8 mouse cellular contexts compared by ENCODE assay signal in the genomic region with DNA sequence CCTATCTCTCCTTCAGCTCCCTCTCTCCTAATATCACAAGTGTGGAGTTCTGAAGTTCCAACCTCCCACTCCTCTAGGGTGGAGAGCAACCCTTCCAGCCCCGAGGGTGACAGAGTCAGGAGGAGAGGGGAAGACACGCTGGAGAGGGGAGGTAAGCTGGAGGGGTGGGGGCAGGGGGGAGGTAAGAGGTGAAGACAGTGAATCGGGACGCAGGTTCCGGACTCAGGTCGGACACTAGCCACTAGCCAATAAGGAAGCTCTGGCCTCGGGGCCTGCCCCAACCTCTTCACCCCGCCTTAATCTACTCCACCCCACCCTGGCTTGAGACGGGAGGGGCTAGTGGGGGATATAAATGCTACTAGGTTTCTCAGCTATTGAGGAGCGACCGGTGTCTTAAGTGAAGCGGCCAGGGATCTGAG. TPM values are rescaled to one million over a fixed set of nuclear protein-coding genes. Genes with fewer than 3 reads are reported as not detected.
DNase-seq lines count a peak whose midpoint lies in the region; ATAC-seq lines count a peak whose summit lies in the region.

No protein-coding gene starts in this region.

- no peak overlapping the region for H3K27ac ChIP-seq in forebrain, embryonic 13.5 days
- no peak overlapping the region for H3K27ac ChIP-seq in limb, embryonic 12.5 days
- no peak overlapping the region; the same call in 1 of the 2 replicates for H3K27ac ChIP-seq in stomach, embryonic 14.5 days (ENCODE audit: low read length)

- H3K4me2 ChIP-seq in forebrain, embryonic 13.5 days: peak overlapping the region; percentile 88
- peak overlapping the region; percentile 95 for H3K4me2 ChIP-seq in limb, embryonic 12.5 days
- peak overlapping the region; percentile 87 for H3K4me2 ChIP-seq in stomach, embryonic 14.5 days (replicated peaks; ENCODE audit: low read depth, low read length)

- H3K9ac ChIP-seq in forebrain, embryonic 13.5 days: peak overlapping the region; percentile 59; the same call in 1 of the 2 replicates
- no peak overlapping the region for H3K9ac ChIP-seq in limb, embryonic 12.5 days (replicated peaks)
- 0 out of 2 replicates have a peak overlapping the region, but pooled peaks have one; percentile 4 for H3K9ac ChIP-seq in stomach, embryonic 14.5 days (replicated peaks; ENCODE audit: low read depth, low read length)

- no peak for ATAC-seq in megakaryocyte, adult 5-6 weeks (ENCODE audit: poor library complexity, severe bottlenecking)
- ATAC-seq in forebrain, embryonic 13.5 days: peak; percentile 22; the same call in 1 of the 2 replicates
- ATAC-seq in limb, embryonic 12.5 days (ENCODE audit: insufficient number of reproducible peaks, insufficient read depth, low FRiP score, low TSS enrichment, low read depth): 0 out of 2 replicates have a peak, but pooled peaks have one; percentile 40
- peak; percentile 15; the same call in 1 of the 2 replicates for ATAC-seq in stomach, embryonic 14.5 days (ENCODE audit: insufficient number of reproducible peaks, insufficient read depth, low FRiP score, low read depth)

- peaks cover 97% of the 10 kb centered on the region for H3K27me3 ChIP-seq in megakaryocyte, embryonic 14.5 days (replicated peaks)
- peaks cover 99% of the 10 kb centered on the region for H3K27me3 ChIP-seq in forebrain, embryonic 13.5 days
- H3K27me3 ChIP-seq in limb, embryonic 12.5 days: peaks cover 94% of the 10 kb centered on the region
- H3K27me3 ChIP-seq in stomach, embryonic 14.5 days (ENCODE audit: control insufficient read depth, insufficient read depth, low read length): peaks cover 48% of the 10 kb centered on the region

- peaks cover 33% of the 10 kb centered on the region for H3K4me1 ChIP-seq in megakaryocyte, embryonic 14.5 days
- peaks cover 47% of the 10 kb centered on the region for H3K4me1 ChIP-seq in forebrain, embryonic 13.5 days
- peaks cover 39% of the 10 kb centered on the region for H3K4me1 ChIP-seq in limb, embryonic 12.5 days (replicated peaks)
- H3K4me1 ChIP-seq in stomach, embryonic 14.5 days (ENCODE audit: control insufficient read depth, insufficient read depth, low read length): peaks cover 11% of the 10 kb centered on the region

- peak overlapping the region; percentile 75 for H3K4me3 ChIP-seq in megakaryocyte, embryonic 14.5 days (replicated peaks)
- H3K4me3 ChIP-seq in forebrain, embryonic 13.5 days: peak overlapping the region; percentile 47
- H3K4me3 ChIP-seq in limb, embryonic 12.5 days (replicated peaks): peak overlapping the region; percentile 51
- peak overlapping the region; percentile 39 for H3K4me3 ChIP-seq in stomach, embryonic 14.5 days (ENCODE audit: low read depth, low read length)

- no peaks in the 10 kb centered on the region for H3K36me3 ChIP-seq in megakaryocyte, embryonic 14.5 days (replicated peaks; ENCODE audit: low read length)
- no peaks in the 10 kb centered on the region for H3K36me3 ChIP-seq in forebrain, embryonic 13.5 days (ENCODE audit: poor library complexity, severe bottlenecking)
- H3K36me3 ChIP-seq in limb, embryonic 12.5 days: no peaks in the 10 kb centered on the region
- H3K36me3 ChIP-seq in stomach, embryonic 14.5 days (ENCODE audit: control insufficient read depth, insufficient read depth, low read length): no peaks in the 10 kb centered on the region

- intact Hi-C loops in left cerebral cortex, postnatal 25 days (cut with DNase I): loop anchor here (5.0 kb wide), 1 partner anchor 273 kb away; no protein-coding TSS in a partner anchor

- H3K9me3 ChIP-seq in megakaryocyte, embryonic 14.5 days: no peaks in the 10 kb centered on the region
- peaks cover 5% of the 10 kb centered on the region; the same call in 1 of the 2 replicates for H3K9me3 ChIP-seq in forebrain, embryonic 13.5 days (replicated peaks)
- H3K9me3 ChIP-seq in limb, embryonic 12.5 days: no peaks in the 10 kb centered on the region
- H3K9me3 ChIP-seq in stomach, embryonic 14.5 days (ENCODE audit: control insufficient read depth, low read depth, low read length): no peaks in the 10 kb centered on the region

- 1% methylated on average over 12 of the region's 12 CpGs for WGBS in forebrain, embryonic 13.5 days
- WGBS in limb, embryonic 12.5 days: 2% methylated on average over 12 of the region's 12 CpGs
- 1% methylated on average over 12 of the region's 12 CpGs for WGBS in stomach, embryonic 14.5 days

- no peak for DNase-seq in cerebellum, adult 11-12 months
- DNase-seq in cerebellum, postnatal 4 days (ENCODE audit: low spot score in 2 of 2): no peak
- no peak for DNase-seq in left cerebral cortex, postnatal 25 days (ENCODE audit: low spot score in 2 of 2)

RNA-seq across cellular contexts. Expression of a gene that starts 10.9 kb away (rescaled TPM):
- polyA plus RNA-seq in megakaryocyte, embryonic 14.5 days (2012; ENCODE audit: insufficient read depth, low replicate concordance): 0.79 TPM in 1 of 2 replicates, not detected in the other
- not detected in 2 replicates for total RNA-seq in megakaryocyte, adult 5-6 weeks (2015)
- not detected in 2 replicates for total RNA-seq in megakaryocyte, adult 5-6 weeks (2017)
- polyA plus RNA-seq in forebrain, embryonic 13.5 days (2015; fragmentation: Nextera tagmentation; extraction: Ambion mirVana): 0.35 and 0.48 TPM in 2 replicates
- polyA plus RNA-seq in limb, embryonic 12.5 days (2016; fragmentation: Nextera tagmentation; extraction: Ambion mirVana): 0.34 and 0.35 TPM in 2 replicates
- 1.4 and 3.5 TPM in 2 replicates for polyA plus RNA-seq in stomach, embryonic 14.5 days (2014; fragmentation: Nextera tagmentation; extraction: Ambion mirVana)
- total RNA-seq in left cerebral cortex, postnatal 25 days (2021): not detected
